In the genomic region with DNA sequence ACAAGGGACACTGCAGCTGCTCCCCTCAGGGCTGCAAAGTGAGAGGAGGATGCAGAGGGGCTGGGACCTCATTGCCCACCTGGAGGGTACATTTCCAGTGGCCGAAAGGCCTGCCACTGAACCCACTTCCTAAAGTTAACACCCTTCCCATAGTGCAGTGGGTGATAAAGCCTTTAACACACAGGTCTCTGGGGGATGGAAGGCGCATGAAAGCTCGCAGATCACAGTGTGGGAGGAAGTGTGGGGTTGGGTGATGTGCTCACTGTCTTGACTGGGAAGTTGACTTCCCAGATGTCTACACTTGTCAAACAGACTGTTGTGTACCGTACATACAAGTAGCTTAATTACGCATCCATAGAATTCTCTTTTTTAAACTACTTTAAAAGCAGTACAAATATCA, we compare ENCODE assay signal across 24 mouse cellular contexts. TPM values are rescaled to one million over a fixed set of nuclear protein-coding genes. Genes with fewer than 3 reads are reported as not detected.
DNase-seq lines count a peak whose midpoint lies in the region; ATAC-seq and TF ChIP-seq lines count a peak whose summit lies in the region.
"Had no signal": no experiment of that assay in that cellular context is flagged by ENCODE, and none has a peak within 500 bp of the region (broad histone marks: within the 10 kb centered on the region; RNA-seq: fewer than 3 reads in every experiment).

No protein-coding gene starts in this region.

- H3K36me3 ChIP-seq in forebrain, embryonic 15.5 days = no peaks in the 10 kb centered on the region
- 0 out of 2 replicates have a peak, but pooled peaks cover 4% of the 10 kb centered on the region for H3K36me3 ChIP-seq in forebrain, postnatal 0 days (ENCODE audit: insufficient read depth)
- H3K36me3 ChIP-seq in splenic B cell, adult 2 months (ENCODE audit: control insufficient read depth, insufficient read depth, low read length, poor library complexity, severe bottlenecking) = no peaks in the 10 kb centered on the region
- H3K36me3 ChIP-seq in liver, embryonic 12.5 days = peaks cover 13% of the 10 kb centered on the region
- H3K36me3 ChIP-seq: intestine, embryonic 15.5 days had no signal

- H3K4me3 ChIP-seq in forebrain, embryonic 15.5 days = no peak overlapping the region
- no peak overlapping the region for H3K4me3 ChIP-seq in forebrain, postnatal 0 days (ENCODE audit: low read depth, low read length)
- no peak overlapping the region for H3K4me3 ChIP-seq in liver, embryonic 12.5 days
- H3K4me3 ChIP-seq: embryonic facial prominence, embryonic 13.5 days; forebrain, embryonic 13.5 days; heart, adult 2 months; intestine, embryonic 15.5 days had no signal

- no peak for TF ChIP-seq CTCF in forebrain, postnatal 0 days (IDR thresholded peaks at IDR 0.05; ENCODE audit: low read depth)

- DNase-seq in forebrain, postnatal 0 days = no peak
- DNase-seq in layer of hippocampus, adult 9-11 months = peak; percentile 39
- no peak for DNase-seq in layer of hippocampus, postnatal 14 days (ENCODE audit: low spot score in 2 of 2)
- DNase-seq in thymus, postnatal 0 days (ENCODE audit: low spot score) = peak; percentile 20
- no peak for DNase-seq in thymus, postnatal 4 days
- DNase-seq in splenic B cell, adult 2 months (ENCODE audit: low read depth, low spot score) = peak; percentile 12
- DNase-seq: adrenal gland, postnatal 14 days; B cell, adult 2 months; cerebellum, adult 18-20 months; cerebellum, postnatal 10 days; gastrocnemius, postnatal 14 days; heart, adult 2 months; heart, postnatal 10 days had no signal

- no peaks in the 10 kb centered on the region for H3K9me3 ChIP-seq in forebrain, embryonic 15.5 days
- no peaks in the 10 kb centered on the region for H3K9me3 ChIP-seq in forebrain, postnatal 0 days (ENCODE audit: low read length)
- no peaks in the 10 kb centered on the region for H3K9me3 ChIP-seq in liver, embryonic 12.5 days (replicated peaks)
- H3K9me3 ChIP-seq: embryonic facial prominence, embryonic 13.5 days; forebrain, embryonic 13.5 days; intestine, embryonic 15.5 days had no signal

- ATAC-seq in forebrain, embryonic 15.5 days (replicated peaks) = 0 out of 2 replicates have a peak, but pooled peaks have one; percentile 19
- ATAC-seq in forebrain, postnatal 0 days = no peak
- ATAC-seq in liver, embryonic 12.5 days = no peak
- ATAC-seq: activated CD4-positive, CD25-positive, alpha-beta regulatory T cell, adult 4 months; CD4-positive, CD25-positive, alpha-beta regulatory T cell, adult 4 months; forebrain, embryonic 13.5 days; intestine, embryonic 15.5 days; Patski had no signal

- no peaks in the 10 kb centered on the region for H3K4me1 ChIP-seq in forebrain, embryonic 15.5 days
- no peaks in the 10 kb centered on the region for H3K4me1 ChIP-seq in forebrain, postnatal 0 days (ENCODE audit: insufficient read depth)
- no peaks in the 10 kb centered on the region for H3K4me1 ChIP-seq in liver, embryonic 12.5 days
- H3K4me1 ChIP-seq: forebrain, embryonic 13.5 days; intestine, embryonic 15.5 days had no signal

- no peak overlapping the region for H3K9ac ChIP-seq in forebrain, embryonic 15.5 days (replicated peaks)
- H3K9ac ChIP-seq in forebrain, postnatal 0 days = no peak overlapping the region
- no peak overlapping the region for H3K9ac ChIP-seq in liver, embryonic 12.5 days
- H3K9ac ChIP-seq: embryonic facial prominence, embryonic 13.5 days; forebrain, embryonic 13.5 days; hindbrain, embryonic 14.5 days; intestine, embryonic 15.5 days had no signal

- WGBS in forebrain, embryonic 15.5 days = 89% methylated on average over 5 of the region's 5 CpGs
- WGBS in forebrain, postnatal 0 days = 86% methylated on average over 5 of the region's 5 CpGs
- 61% methylated on average over 5 of the region's 5 CpGs for WGBS in liver, embryonic 12.5 days (ENCODE audit: insufficient replicate concordance)

- no peak overlapping the region for H3K27ac ChIP-seq in forebrain, embryonic 15.5 days (replicated peaks)
- H3K27ac ChIP-seq in forebrain, postnatal 0 days (ENCODE audit: low read depth, low read length) = no peak overlapping the region
- H3K27ac ChIP-seq in liver, embryonic 12.5 days = no peak overlapping the region
- H3K27ac ChIP-seq: forebrain, embryonic 13.5 days; heart, adult 2 months; hindbrain, embryonic 14.5 days; intestine, embryonic 15.5 days had no signal

- H3K27me3 ChIP-seq in forebrain, embryonic 15.5 days = no peaks in the 10 kb centered on the region
- no peaks in the 10 kb centered on the region for H3K27me3 ChIP-seq in forebrain, postnatal 0 days (ENCODE audit: insufficient read depth, low read length)
- H3K27me3 ChIP-seq in splenic B cell, adult 2 months (ENCODE audit: control insufficient read depth, insufficient read depth, low read length, poor library complexity, severe bottlenecking) = no peaks in the 10 kb centered on the region
- no peaks in the 10 kb centered on the region for H3K27me3 ChIP-seq in liver, embryonic 12.5 days (replicated peaks)
- H3K27me3 ChIP-seq: embryonic facial prominence, embryonic 13.5 days; forebrain, embryonic 13.5 days; intestine, embryonic 15.5 days; Patski had no signal

- H3K4me2 ChIP-seq in forebrain, embryonic 15.5 days (replicated peaks) = no peak overlapping the region
- no peak overlapping the region for H3K4me2 ChIP-seq in forebrain, postnatal 0 days (ENCODE audit: low read depth)
- H3K4me2 ChIP-seq in liver, embryonic 12.5 days = no peak overlapping the region
- H3K4me2 ChIP-seq: embryonic facial prominence, embryonic 13.5 days; forebrain, embryonic 13.5 days; hindbrain, embryonic 14.5 days; intestine, embryonic 15.5 days had no signal

RNA-seq across cellular contexts. Expression of a gene that starts 55.0 kb away (rescaled TPM):
- polyA plus RNA-seq in forebrain, embryonic 15.5 days (2015; fragmentation: Nextera tagmentation; extraction: Ambion mirVana) = 7.2 and 8.3 TPM in 2 replicates
- total RNA-seq in forebrain, postnatal 0 days (2014; rRNA removed) = 11.1 and 14.2 TPM in 2 replicates
- 7.6 and 10.5 TPM in 2 replicates for polyA plus RNA-seq in forebrain, postnatal 0 days (2015; fragmentation: Nextera tagmentation; extraction: Ambion mirVana)
- 10 to 100 TPM; 11.7 to 12.5 TPM for total RNA-seq in layer of hippocampus, postnatal 14 days (2021)
- polyA plus RNA-seq in thymus, postnatal 0 days (2015; fragmentation: Nextera tagmentation; extraction: Ambion mirVana) = 4.9 and 5.2 TPM in 2 replicates
- polyA plus RNA-seq in liver, embryonic 12.5 days (2016; fragmentation: Nextera tagmentation; extraction: Ambion mirVana) = 5.7 and 5.8 TPM in 2 replicates

RNA-seq across cellular contexts. Expression of a gene that starts 55.3 kb away (rescaled TPM):
- 0.33 and 1.4 TPM in 2 replicates for polyA plus RNA-seq in forebrain, embryonic 15.5 days (2015; fragmentation: Nextera tagmentation; extraction: Ambion mirVana)
- total RNA-seq in forebrain, postnatal 0 days (2014; rRNA removed) = 0.77 and 1.1 TPM in 2 replicates
- polyA plus RNA-seq in forebrain, postnatal 0 days (2015; fragmentation: Nextera tagmentation; extraction: Ambion mirVana) = 0.62 and 1.7 TPM in 2 replicates
- total RNA-seq in layer of hippocampus, postnatal 14 days (2021) = 1 to 10 TPM; 1.1 to 1.2 TPM
- 0.21 TPM in 1 of 2 replicates, not detected in the other for polyA plus RNA-seq in thymus, postnatal 0 days (2015; fragmentation: Nextera tagmentation; extraction: Ambion mirVana)
- not detected in 2 replicates for polyA plus RNA-seq in liver, embryonic 12.5 days (2016; fragmentation: Nextera tagmentation; extraction: Ambion mirVana)
- total RNA-seq: adrenal gland, adult 18-20 months; hematopoietic stem cell, adult 5-6 weeks had no signal
- polyA plus RNA-seq: embryonic facial prominence, embryonic 13.5 days had no signal

Comparison
In these comparisons a context has a peak if more than half of its experiments do, and no peak if none do; other contexts are left out.
1. DNase-seq: peak in layer of hippocampus, adult 9-11 months (single experiment), thymus, postnatal 0 days (single experiment) and splenic B cell, adult 2 months (single experiment); none in forebrain, postnatal 0 days (single experiment), layer of hippocampus, postnatal 14 days (0 of 2) and thymus, postnatal 4 days (single experiment).